Mouse (Mus musculus) neural tube, embryonic 15.5 days (tissue): ENCODE measurements around the gene Med23. TPM values are rescaled to one million over a fixed set of nuclear protein-coding genes. Genes with fewer than 3 reads are reported as not detected.

Experiments used
- ATAC-seq: fragments of 200-750 bp; cut with Nextera tagmentation; 2 replicates; pipeline ENCODE4 v1.8.0; 2017; ENCODE audit warnings: mild to moderate bottlenecking, moderate TSS enrichment, moderate library complexity; ENCODE audit not compliant: low FRiP score
- H3K27ac ChIP-seq: fragments of 300-500 bp; sonication (generic); replicated peaks from 2 replicates; pipeline ENCODE4 v1.5.1; 2015; ENCODE audit warnings: mild to moderate bottlenecking, inconsistent platforms
- H3K27me3 ChIP-seq: fragments of 300-500 bp; sonication (generic); replicated peaks from 2 replicates; pipeline ENCODE4 v1.6.1; 2015; ENCODE audit warnings: inconsistent platforms
- H3K36me3 ChIP-seq: fragments of 300-500 bp; sonication (generic); 2 replicates; pipeline ENCODE4 v1.6.1; 2015; ENCODE audit warnings: inconsistent platforms
- H3K4me1 ChIP-seq: fragments of 300-500 bp; sonication (generic); 2 replicates; pipeline ENCODE4 v1.6.1; 2015; ENCODE audit warnings: inconsistent platforms
- H3K4me2 ChIP-seq: fragments of 300-500 bp; sonication (generic); 2 replicates; pipeline ENCODE4 v1.6.1; 2015; ENCODE audit warnings: inconsistent platforms, mild to moderate bottlenecking, moderate library complexity
- H3K4me3 ChIP-seq: fragments of 300-500 bp; sonication (generic); replicated peaks from 2 replicates; pipeline ENCODE4 v1.5.1; 2015; ENCODE audit warnings: mild to moderate bottlenecking, inconsistent platforms
- H3K9ac ChIP-seq: fragments of 300-500 bp; sonication (generic); replicated peaks from 2 replicates; pipeline ENCODE4 v1.6.1; 2015; ENCODE audit warnings: mild to moderate bottlenecking, inconsistent platforms
- H3K9me3 ChIP-seq: fragments of 300-500 bp; sonication (generic); replicated peaks from 2 replicates; pipeline ENCODE4 v1.6.1; 2016; ENCODE audit warnings: inconsistent platforms
- WGBS: fragments of 180-500 bp; shearing (Covaris S2); methylation state at CpG from one replicate; pipeline ENCODE4 v1.1.7; 2015; ENCODE audit warnings: mixed read lengths; 5-methylcytosine and 5-hydroxymethylcytosine counted together
- polyA plus RNA-seq: library from polyadenylated mRNA; unstranded; fragments of >200 nt; fragmentation: Nextera tagmentation; extraction: Ambion mirVana; gene quantifications from 2 replicates; pipeline ENCODE4 v1.2.1, GENCODE M21; 2015

Med23 gene
- polyA plus RNA-seq, 1 experiment from 2014 or later: 21.6 TPM

- no peak for ATAC-seq
- Histone ChIP-seq H3K9ac (no peak overlapping the region), H3K27me3 (no peaks in the 10 kb centered on the region), H3K36me3 (no peaks in the 10 kb centered on the region), H3K4me1 (no peaks in the 10 kb centered on the region), H3K9me3 (no peaks in the 10 kb centered on the region), H3K4me2 (no peak overlapping the region), H3K27ac (no peak overlapping the region), H3K4me3 (no peak overlapping the region)
- 87% methylated on average over 3 of the region's 3 CpGs for WGBS
Measured at GRCm38 (mm10) chr10:24947871-24948270, 78.1 kb downstream of the Med23 start.

GRCm38 (mm10) chr10:24948278-24948677 lies 78.5 kb downstream of the Med23 start:
- no peak for ATAC-seq
- 83% methylated on average over 8 of the region's 8 CpGs for WGBS
- H3K36me3 ChIP-seq: no peaks in the 10 kb centered on the region

DNA sequence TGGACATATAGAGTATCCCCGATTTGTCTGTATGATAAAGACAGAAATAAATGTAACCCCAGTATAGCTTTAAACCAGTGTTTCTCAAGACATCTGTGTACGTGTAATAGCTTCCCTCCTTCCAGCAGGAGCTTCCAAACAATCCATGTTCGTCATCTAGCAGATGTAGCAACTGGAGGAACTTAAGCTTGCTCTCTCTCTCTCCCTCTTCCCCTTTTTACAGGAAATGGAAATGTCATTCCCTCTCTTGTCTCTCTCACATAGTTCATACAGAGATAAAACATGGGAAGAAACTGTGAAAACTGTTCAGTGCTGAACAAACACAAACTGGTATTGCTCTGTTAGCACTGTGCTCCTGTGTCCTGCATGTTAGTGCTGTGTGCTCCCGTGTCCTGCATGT lies 80.4 kb downstream of the Med23 start:
- H3K4me3 ChIP-seq: no peak overlapping the region
- H3K27me3 ChIP-seq: no peaks in the 10 kb centered on the region
- no peaks in the 10 kb centered on the region for H3K36me3 ChIP-seq
- no peaks in the 10 kb centered on the region for H3K9me3 ChIP-seq
- no peak overlapping the region for H3K27ac ChIP-seq
- no peak for ATAC-seq
- no peaks in the 10 kb centered on the region for H3K4me1 ChIP-seq
- 79% methylated on average over 4 of the region's 4 CpGs for whole genome bisulfite sequencing
- no peak overlapping the region for H3K9ac ChIP-seq
- H3K4me2 ChIP-seq: no peak overlapping the region

More at GRCm38 (mm10) chr10:24948278-24948677, 78.5 kb downstream of the Med23 start:
- no peaks in the 10 kb centered on the region for H3K27me3 ChIP-seq
- no peak overlapping the region for H3K4me3 ChIP-seq
- H3K9me3 ChIP-seq: no peaks in the 10 kb centered on the region
- H3K4me2 ChIP-seq: no peak overlapping the region
- no peak overlapping the region for H3K27ac ChIP-seq
- H3K4me1 ChIP-seq: no peaks in the 10 kb centered on the region
- no peak overlapping the region for H3K9ac ChIP-seq

DNA sequence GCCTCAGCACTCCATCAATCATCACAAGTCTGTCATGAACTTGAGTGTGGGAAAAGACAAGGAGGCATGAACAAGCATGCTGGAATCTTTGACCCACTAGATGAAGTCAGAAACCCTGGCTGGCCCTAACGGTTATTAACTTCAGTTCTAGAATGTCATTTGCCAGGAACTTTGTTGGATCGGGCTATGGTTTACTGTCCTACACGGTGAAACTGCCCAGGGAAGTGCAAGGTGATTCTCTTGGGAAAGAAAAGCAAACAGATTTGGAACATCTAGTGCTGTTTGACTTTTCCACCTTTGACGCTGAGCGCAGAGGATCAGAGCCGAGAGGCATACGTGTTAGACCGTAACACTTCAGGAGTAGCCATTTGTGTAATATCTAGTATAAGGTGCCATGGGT lies 81.8 kb downstream of the Med23 start:
- ATAC-seq: no peak
- Histone ChIP-seq H3K36me3 (no peaks in the 10 kb centered on the region), H3K4me2 (no peak overlapping the region), H3K27me3 (no peaks in the 10 kb centered on the region), H3K4me3 (no peak overlapping the region), H3K27ac (no peak overlapping the region), H3K4me1 (no peaks in the 10 kb centered on the region), H3K9me3 (no peaks in the 10 kb centered on the region), H3K9ac (no peak overlapping the region)
- WGBS: 92% methylated on average over 8 of the region's 8 CpGs

- no peak for ATAC-seq
- 79% methylated on average over 7 of the region's 7 CpGs for WGBS
Measured at GRCm38 (mm10) chr10:24952549-24952948, 82.8 kb downstream of the Med23 start.

DNA sequence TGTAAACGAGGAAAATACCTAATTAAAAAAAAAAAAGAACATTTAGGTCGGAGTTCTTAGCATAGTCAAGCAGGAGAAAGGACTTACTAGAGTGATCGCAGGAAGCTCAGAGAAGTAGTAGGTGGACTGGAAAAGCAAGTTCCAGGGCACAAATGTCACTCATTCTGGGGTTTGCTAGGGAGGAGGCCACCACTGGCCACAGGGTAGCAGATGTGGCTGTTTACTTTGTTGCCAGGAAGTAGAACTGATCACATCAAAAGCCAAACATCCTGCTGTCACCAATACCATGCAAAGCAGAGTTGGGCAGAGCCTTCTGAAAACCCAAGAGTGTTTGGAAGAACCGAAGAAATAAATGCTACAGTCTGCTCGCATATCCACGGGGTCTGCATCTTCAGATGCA lies 84.1 kb downstream of the Med23 start:
- no peak overlapping the region for H3K4me2 ChIP-seq
- 91% methylated on average over 6 of the region's 6 CpGs for WGBS
- no peak overlapping the region for H3K9ac ChIP-seq
- H3K9me3 ChIP-seq: no peaks in the 10 kb centered on the region
- no peak overlapping the region for H3K27ac ChIP-seq
- H3K4me3 ChIP-seq: no peak overlapping the region
- ATAC-seq: no peak
- no peaks in the 10 kb centered on the region for H3K27me3 ChIP-seq
- no peaks in the 10 kb centered on the region for H3K36me3 ChIP-seq
- H3K4me1 ChIP-seq: peaks cover 7% of the 10 kb centered on the region

More at GRCm38 (mm10) chr10:24952549-24952948, 82.8 kb downstream of the Med23 start:
- Histone ChIP-seq H3K4me1 (no peaks in the 10 kb centered on the region), H3K9ac (no peak overlapping the region), H3K9me3 (no peaks in the 10 kb centered on the region), H3K27me3 (no peaks in the 10 kb centered on the region), H3K36me3 (no peaks in the 10 kb centered on the region), H3K27ac (no peak overlapping the region), H3K4me3 (no peak overlapping the region), H3K4me2 (no peak overlapping the region)

DNA sequence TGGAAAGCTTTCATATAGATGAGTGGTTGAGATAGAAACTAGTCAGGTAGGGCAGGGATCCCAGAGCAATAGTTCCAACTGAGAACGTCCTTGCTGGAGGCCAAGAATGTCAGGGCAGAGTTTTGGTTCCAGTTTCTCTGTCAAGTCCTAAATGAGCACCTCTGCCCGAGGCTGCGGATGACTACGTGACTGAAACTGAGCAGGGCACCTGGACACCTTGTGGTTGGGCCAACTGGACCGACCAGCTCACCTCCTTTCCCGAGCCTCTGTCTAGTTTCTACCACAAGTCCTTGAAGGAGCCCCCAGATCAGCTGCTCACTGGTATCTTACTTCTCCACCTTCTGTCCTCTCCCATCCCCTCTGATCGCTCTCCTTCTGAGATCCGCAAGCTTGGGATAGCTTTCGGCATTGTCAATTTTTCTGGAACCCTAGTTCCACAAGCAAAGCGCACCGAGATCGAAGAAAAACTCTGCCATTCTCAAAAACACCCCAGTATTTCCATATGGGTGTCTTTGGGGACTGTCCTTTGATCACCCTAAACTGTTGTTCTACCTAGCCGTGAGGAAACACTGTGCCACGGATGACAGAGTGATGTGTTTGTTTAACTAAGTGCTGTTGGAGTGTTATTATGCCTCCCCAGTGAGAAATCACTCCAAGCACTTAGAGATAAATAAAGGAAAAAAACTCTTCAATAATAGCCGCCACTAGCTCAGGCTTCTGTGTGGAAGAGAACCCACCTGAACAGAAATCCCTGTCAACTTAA lies 88.7 kb downstream of the Med23 start:
- Histone ChIP-seq H3K36me3 (no peaks in the 10 kb centered on the region), H3K9me3 (no peaks in the 10 kb centered on the region), H3K4me3 (no peak overlapping the region), H3K27me3 (no peaks in the 10 kb centered on the region), H3K27ac (no peak overlapping the region), H3K9ac (no peak overlapping the region), H3K4me2 (peak overlapping the region; percentile 34; the same call in 1 of the 2 replicates), H3K4me1 (peaks cover 13% of the 10 kb centered on the region)
- no peak for ATAC-seq
- WGBS: 70% methylated on average over 15 of the region's 15 CpGs

DNA sequence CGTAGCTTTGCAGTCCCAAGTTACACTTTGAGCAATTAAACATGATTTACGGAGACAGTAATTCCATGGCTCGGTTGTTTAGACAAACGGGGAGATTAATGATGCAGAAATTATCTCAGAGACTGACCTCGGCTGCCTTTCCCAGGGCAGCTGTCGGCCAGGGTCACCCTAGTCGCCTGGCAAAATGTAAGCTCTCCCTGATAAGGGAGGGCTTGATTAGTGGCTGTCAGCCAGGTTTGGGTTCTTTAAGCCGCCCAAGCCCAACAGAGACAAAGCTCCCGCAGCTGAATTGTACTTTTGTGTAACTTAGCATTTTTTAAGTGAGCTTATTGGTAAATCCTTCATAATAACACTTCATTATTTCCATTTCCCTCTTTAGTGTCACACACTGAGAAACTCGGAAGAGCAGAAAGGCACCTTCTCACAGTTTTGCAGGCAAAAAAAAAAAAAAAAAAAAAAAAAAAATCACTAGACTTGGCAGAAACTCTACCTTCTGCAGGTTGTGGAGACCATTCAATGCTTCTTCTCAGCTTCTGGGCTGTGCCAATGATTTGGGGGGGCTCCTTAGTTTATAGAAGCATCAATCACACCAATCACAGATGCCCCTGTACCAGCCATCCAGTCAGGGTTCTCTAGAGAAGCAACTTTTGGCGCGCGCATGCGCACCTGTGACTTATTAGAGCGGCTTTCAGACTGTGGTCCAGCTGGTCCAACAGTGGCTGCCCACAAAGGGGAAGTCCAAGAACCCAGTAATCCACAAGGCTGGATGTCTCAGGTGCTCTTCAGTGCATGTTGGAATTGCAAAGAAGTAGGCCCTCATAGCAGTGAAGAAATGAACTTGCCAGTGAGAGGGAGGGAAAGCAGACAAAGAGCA lies 89.5 kb downstream of the Med23 start:
- Histone ChIP-seq H3K4me2 (peak overlapping the region; percentile 34; the same call in 1 of the 2 replicates), H3K9ac (no peak overlapping the region), H3K27ac (no peak overlapping the region), H3K27me3 (no peaks in the 10 kb centered on the region), H3K36me3 (no peaks in the 10 kb centered on the region), H3K4me1 (peaks cover 13% of the 10 kb centered on the region), H3K9me3 (no peaks in the 10 kb centered on the region), H3K4me3 (no peak overlapping the region)
- ATAC-seq: no peak
- 34% methylated on average over 15 of the region's 15 CpGs for WGBS

DNA sequence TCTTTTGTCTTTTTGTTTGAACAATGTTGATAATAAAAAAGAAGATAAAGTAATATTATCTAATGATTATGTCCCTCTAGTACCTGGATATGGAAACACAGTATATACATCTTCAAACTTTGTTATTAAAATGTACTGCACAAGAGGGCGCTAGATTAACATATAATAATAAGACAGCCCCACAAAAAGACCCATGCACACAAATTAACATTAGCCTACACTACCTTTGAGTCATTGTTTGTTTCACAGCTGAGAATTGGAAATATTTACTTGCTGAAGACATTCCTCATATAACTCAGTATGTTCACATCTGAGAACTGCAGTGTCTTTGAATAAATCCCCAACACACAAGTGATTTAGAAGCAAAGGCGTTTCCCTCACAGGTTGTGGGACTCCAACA lies 91.3 kb downstream of the Med23 start:
- no peak overlapping the region for H3K4me2 ChIP-seq
- no peak overlapping the region for H3K9ac ChIP-seq
- no peaks in the 10 kb centered on the region for H3K36me3 ChIP-seq
- H3K9me3 ChIP-seq: no peaks in the 10 kb centered on the region
- ATAC-seq: peak; percentile 48; the same call in 1 of the 2 replicates
- no peak overlapping the region for H3K4me3 ChIP-seq
- H3K4me1 ChIP-seq: peaks cover 17% of the 10 kb centered on the region
- 49% methylated on average over 2 of the region's 2 CpGs for WGBS
- H3K27me3 ChIP-seq: no peaks in the 10 kb centered on the region
- H3K27ac ChIP-seq: no peak overlapping the region

DNA sequence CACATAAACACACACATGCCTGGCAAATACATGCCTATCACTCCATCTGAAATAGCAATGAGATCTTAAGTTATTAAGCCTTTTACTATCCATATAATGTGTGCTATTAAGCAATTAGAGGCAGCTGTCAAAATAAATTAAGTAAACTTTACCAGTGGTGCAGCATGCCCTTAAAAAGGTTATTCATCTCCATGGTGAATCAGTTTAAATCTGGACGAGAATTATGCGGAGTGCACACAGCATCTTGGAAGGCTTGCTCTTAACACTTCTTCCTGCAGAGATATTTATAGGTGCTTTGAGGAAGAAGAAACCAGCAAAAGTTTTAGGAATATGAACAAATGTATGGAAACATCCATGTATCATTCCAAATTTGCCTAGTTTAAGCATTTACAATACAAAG lies 92.1 kb downstream of the Med23 start:
- no peak overlapping the region for H3K4me3 ChIP-seq
- no peaks in the 10 kb centered on the region for H3K9me3 ChIP-seq
- H3K4me1 ChIP-seq: peaks cover 17% of the 10 kb centered on the region
- ATAC-seq: no peak
- H3K36me3 ChIP-seq: no peaks in the 10 kb centered on the region
- H3K27ac ChIP-seq: no peak overlapping the region
- no peaks in the 10 kb centered on the region for H3K27me3 ChIP-seq
- 19% methylated on average over 2 of the region's 2 CpGs for WGBS
- H3K4me2 ChIP-seq: no peak overlapping the region
- no peak overlapping the region for H3K9ac ChIP-seq
